Mouse (Mus musculus): ENCODE results near the gene Ift81. TPM values are rescaled to one million over a fixed set of nuclear protein-coding genes. Genes with fewer than 3 reads are reported as not detected.
A peak's percentile ranks its signal among the peaks of the same experiment; 100 is the strongest.

The Ift81 gene
- polyA plus RNA-seq, 1 experiment from 2014 or later = 62.0 TPM

DNA sequence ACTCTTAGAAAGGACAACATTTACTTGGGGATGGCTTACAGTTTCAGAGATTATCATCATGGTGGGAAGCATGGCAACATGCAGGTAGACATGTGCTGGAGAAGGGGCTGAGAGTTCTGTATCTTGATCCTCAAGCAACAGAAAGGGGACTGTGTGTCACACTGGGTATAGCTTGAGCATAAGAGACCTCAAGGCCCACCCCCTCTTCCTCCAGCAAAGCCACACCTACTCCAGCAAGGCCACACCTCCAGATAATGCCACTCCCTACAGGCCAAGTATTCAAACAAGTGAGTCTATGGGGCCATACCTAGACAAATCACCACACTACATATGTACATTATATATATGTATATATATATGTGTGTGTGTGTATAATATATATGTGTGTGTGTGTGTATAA is 106.9 kb downstream of the Ift81 start:
- Histone ChIP-seq H3K9me3 (replicated peaks) (no peaks in the 10 kb centered on the region), H3K4me3 (no peak overlapping the region), H3K27me3 (no peaks in the 10 kb centered on the region), H3K36me3 (no peaks in the 10 kb centered on the region), H3K4me2 (replicated peaks) (no peak overlapping the region), H3K27ac (no peak overlapping the region), H3K9ac (no peak overlapping the region), H3K4me1 (peaks cover 24% of the 10 kb centered on the region)
- no peak for ATAC-seq (ENCODE audit: low FRiP score)

DNA sequence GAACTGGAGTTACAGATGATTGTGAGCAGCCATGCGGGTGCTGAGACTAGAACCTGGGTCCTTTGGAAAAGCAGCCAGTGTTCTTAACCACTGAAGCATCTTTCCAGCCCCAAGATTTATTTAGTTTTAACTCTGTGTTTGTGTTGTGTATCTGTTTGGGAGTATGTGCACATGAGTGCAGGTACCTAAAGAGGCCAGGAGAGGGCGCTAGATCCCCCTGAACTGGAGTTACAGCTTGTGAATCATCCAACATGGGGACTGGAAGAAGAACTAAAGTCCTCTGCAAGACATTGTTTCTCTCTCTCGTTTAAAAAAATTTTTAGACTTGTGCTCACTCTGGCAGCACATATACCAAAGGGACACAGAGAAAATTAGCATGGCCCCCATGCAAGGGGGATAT is 107.9 kb downstream of the Ift81 start:
- Histone ChIP-seq H3K27ac (no peak overlapping the region), H3K4me2 (replicated peaks) (no peak overlapping the region), H3K9ac (no peak overlapping the region), H3K9me3 (replicated peaks) (no peaks in the 10 kb centered on the region), H3K36me3 (no peaks in the 10 kb centered on the region), H3K27me3 (no peaks in the 10 kb centered on the region), H3K4me1 (peaks cover 23% of the 10 kb centered on the region), H3K4me3 (no peak overlapping the region)
- 87% methylated on average over 3 of the region's 3 CpGs for WGBS
- ATAC-seq (ENCODE audit: low FRiP score) = no peak

DNA sequence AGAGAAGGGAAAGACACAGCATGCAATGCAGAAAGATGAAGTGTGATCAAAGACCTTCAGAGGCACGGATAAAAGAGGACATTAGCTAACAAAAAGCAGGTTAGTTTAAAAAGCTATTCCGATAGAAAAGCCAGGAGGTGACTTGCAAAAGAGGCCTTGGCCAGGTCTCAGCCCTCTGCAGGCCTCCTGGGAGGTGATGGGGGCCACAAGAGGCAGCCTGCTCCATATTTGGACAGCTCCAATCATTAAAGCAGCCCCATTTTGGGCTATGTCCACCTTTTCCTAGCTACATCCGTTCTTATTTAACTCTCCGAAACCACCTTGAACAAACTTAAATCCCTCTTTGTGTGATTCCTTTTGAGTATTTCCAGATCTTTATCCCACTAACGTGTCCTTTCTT is 108.8 kb downstream of the Ift81 start:
- no peak for ATAC-seq (ENCODE audit: low FRiP score)

DNA sequence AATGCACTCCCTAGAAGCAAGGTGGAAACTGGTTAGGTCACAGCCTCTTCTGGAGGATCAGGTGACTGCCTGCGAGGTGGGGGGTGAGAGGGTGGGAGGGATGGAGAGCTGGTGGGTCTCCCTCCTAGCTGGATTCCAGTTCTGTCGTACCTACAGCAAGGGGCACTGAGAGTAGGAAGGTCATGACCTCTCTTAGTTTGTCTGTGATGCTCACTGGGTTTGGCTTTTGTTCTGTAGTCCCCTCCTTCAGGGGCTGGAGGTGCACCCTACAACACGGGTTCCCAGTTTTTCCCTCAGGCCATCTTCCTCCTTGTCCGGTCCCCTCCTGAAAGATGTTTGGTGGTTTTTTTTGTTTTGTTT is 110.6 kb downstream of the Ift81 start:
- Histone ChIP-seq H3K4me3 (no peak overlapping the region), H3K27me3 (no peaks in the 10 kb centered on the region), H3K4me2 (replicated peaks) (no peak overlapping the region), H3K27ac (no peak overlapping the region), H3K4me1 (peaks cover 27% of the 10 kb centered on the region), H3K36me3 (no peaks in the 10 kb centered on the region), H3K9me3 (replicated peaks) (no peaks in the 10 kb centered on the region), H3K9ac (0 out of 2 replicates have a peak overlapping the region, but pooled peaks have one; percentile 5)
- no peak for ATAC-seq (ENCODE audit: low FRiP score)
- 23% methylated on average over 4 of the region's 4 CpGs for WGBS

More for the DNA sequence above, 108.8 kb downstream of the Ift81 start:
- WGBS = 87% methylated on average over 5 of the region's 5 CpGs
- H3K36me3 ChIP-seq = no peaks in the 10 kb centered on the region
- H3K27ac ChIP-seq = no peak overlapping the region
- H3K4me1 ChIP-seq = peaks cover 15% of the 10 kb centered on the region
- no peak overlapping the region for H3K4me3 ChIP-seq
- no peak overlapping the region for H3K9ac ChIP-seq
- no peaks in the 10 kb centered on the region for H3K27me3 ChIP-seq
- no peak overlapping the region for H3K4me2 ChIP-seq (replicated peaks)
- H3K9me3 ChIP-seq (replicated peaks) = no peaks in the 10 kb centered on the region

DNA sequence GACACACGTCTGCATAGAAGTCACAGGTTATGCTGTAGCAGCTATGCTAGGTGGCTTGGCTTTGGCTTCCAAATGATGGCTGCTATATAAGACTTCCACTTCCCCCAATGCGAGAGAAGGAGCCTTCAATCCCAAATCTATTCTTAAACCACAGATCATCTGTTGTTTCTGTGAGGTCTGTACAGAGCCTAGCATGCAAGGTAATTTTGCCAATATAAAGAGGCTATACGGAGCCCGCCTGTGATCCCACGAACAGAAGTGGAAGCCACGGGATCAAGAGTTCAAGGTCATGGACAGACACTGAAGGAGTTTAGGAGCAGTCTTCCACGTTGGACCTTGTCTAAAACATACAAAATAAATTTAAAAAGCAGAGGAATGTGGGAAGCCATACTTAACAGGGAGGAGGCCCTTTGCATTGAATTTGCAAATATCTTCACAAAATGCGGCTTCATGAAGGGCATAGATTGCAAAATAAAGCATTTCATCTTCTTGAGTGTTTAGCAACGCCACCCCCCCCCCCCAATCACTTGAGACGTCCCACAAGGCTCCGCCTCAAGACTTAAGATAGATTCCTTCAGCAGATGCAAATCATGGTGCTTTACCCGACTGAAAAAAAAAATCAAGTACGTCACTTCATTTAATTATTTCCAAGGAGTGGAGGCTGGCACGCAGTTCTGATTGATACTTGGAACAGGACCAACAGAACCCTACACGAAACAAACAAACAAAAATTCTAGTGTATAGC is 111.1 kb downstream of the Ift81 start:
- ATAC-seq (ENCODE audit: low FRiP score) = no peak

DNA sequence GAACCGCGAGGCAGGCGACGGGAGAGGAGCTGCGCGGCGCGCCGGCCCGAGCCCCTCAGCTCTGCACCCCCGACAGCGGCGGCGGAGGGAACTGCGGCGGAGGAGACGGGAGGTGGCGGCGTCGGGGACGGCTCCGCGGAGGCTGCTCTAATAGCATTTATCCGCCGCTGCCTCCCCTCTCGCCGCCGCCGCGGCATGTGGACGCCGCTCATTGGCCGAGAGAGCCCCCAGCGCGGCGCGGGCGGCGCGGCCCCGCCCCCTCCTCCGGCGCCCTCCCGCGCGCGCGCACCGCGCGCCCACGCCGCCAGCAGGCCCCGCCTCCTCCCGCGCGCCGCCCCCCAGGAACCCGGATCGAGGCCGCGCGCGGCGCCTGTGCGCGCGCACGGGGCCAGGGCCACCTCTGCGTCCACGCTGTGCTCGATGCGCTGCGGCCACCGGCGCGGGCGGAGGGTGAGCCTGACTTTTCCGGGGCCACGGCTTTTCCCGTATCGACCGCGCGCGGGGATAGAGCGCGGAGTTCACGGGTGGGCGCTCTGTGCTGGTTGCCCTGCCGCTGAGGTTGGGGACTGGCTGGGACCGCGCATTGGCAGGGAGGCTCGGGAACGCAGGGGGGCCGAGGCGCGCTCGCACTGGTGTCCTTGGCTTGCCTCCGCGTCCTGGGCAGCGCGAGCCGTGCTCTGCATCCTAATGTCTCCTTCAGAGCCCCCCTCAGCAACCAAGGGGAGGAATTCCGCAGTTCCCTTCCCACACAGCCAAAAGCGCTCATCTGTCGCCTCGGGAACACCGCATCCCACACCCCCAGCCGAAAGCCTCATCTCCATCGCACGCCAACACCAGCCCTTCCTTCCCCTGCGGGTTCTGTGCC is 112.0 kb downstream of the Ift81 start, which contains the start of gene Atp2a2:
Gene Atp2a2 (minus strand): TSS at position 149 of the 865 bp plus-strand sequence.
- peak; percentile 93 for ATAC-seq (ENCODE audit: low FRiP score)
- H3K9me3 ChIP-seq (replicated peaks) = no peaks in the 10 kb centered on the region
- H3K27ac ChIP-seq = peak within 1 kb of the TSS; percentile 100
- H3K4me3 ChIP-seq = peak within 1 kb of the TSS; percentile 74
- H3K27me3 ChIP-seq = no peaks in the 10 kb centered on the region
- peaks cover 9% of the 10 kb centered on the region; the same call in 1 of the 2 replicates for H3K36me3 ChIP-seq
- peak within 1 kb of the TSS; percentile 99 for H3K9ac ChIP-seq
- H3K4me2 ChIP-seq (replicated peaks) = peak within 1 kb of the TSS; percentile 72
- peaks cover 37% of the 10 kb centered on the region for H3K4me1 ChIP-seq
- under 1% methylated on average over 72 of the region's 113 CpGs for WGBS

More for the DNA sequence above, 111.1 kb downstream of the Ift81 start:
- Histone ChIP-seq H3K27me3 (no peaks in the 10 kb centered on the region), H3K27ac (peak overlapping the region; percentile 96), H3K9ac (peak overlapping the region; percentile 76), H3K4me1 (peaks cover 30% of the 10 kb centered on the region), H3K9me3 (replicated peaks) (no peaks in the 10 kb centered on the region), H3K36me3 (peaks cover 3% of the 10 kb centered on the region; the same call in 1 of the 2 replicates), H3K4me2 (replicated peaks) (peak overlapping the region; percentile 72), H3K4me3 (peak overlapping the region; percentile 74)
- WGBS = 36% methylated on average over 15 of the region's 15 CpGs

DNA sequence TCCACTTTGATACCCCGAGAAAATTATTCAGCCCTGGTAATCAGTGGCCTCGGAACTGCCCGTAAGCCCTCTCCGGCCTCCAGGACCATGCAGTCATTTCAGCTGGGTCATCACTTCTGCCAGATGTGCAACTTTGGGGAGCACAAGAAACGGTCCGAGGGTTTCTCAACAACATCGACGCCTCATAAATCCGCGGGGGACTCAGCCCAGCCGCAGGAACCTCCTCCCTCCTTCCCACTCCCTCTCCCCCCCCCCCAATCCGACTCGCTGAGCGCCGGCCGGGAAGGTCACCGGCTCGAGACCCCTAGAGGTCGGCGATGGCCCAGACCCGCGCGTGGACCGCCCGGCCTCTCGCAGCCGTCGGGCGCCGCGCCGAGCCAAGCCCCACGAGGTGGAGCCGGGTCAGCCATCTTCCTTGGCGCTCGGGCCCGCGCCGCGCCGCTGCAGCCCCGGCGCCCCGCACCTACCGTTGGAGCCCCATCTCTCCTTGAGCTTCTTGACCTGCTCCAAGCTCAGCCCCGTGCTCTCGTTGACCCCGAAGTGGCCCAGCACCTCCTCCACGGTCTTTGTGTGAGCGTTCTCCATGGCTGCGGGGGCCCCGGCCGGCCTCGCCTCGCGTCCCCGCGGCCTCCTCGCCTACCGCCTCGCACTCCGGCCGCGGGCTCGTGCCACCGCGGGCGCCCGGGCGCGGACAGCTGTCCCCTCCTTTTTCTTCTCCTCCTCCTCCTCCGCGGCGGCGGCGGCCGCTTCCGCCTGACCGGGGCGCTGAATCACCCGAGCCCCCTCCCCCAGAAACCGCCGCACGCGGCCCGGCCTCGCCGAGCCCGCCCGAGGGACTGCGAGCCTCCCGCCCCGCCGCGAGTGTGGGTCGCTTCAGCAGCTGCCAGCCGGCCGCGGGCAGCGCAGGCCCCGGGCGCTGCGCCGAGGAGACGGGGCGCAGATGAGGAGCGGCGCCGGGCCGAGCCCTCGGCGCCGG is 112.9 kb downstream of the Ift81 start:
- H3K4me3 ChIP-seq = peak overlapping the region; percentile 74
- H3K4me2 ChIP-seq (replicated peaks) = peak overlapping the region; percentile 72
- peaks cover 13% of the 10 kb centered on the region; the same call in 1 of the 2 replicates for H3K36me3 ChIP-seq
- peak; percentile 55 for ATAC-seq (ENCODE audit: low FRiP score)
- H3K9me3 ChIP-seq (replicated peaks) = no peaks in the 10 kb centered on the region
- peak overlapping the region; percentile 100 for H3K27ac ChIP-seq
- H3K27me3 ChIP-seq = no peaks in the 10 kb centered on the region
- H3K4me1 ChIP-seq = peaks cover 41% of the 10 kb centered on the region
- under 1% methylated on average over 112 of the region's 113 CpGs for WGBS
- peak overlapping the region; percentile 99 for H3K9ac ChIP-seq

DNA sequence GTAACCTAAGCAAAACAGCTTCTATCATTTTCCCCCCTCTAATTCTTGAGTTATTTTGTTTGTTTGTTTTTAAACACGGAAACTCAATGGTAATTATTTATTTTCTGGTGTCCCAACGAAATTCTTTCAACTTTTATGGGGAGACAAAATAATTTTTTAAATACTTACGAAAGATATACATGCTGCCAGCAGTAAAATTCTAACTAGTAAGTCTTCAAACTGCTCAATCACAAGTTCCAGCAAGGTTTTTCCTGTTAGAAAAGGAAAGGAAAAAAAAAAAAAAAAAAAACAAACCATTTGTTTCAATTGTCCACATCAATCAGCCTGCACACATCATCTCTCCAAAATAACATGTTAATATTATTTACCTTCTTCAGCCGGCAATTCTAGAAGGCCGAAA is 113.8 kb downstream of the Ift81 start:
- peak overlapping the region; percentile 99 for H3K9ac ChIP-seq
- H3K27ac ChIP-seq = peak overlapping the region; percentile 100; the same call in 1 of the 2 replicates
- peak overlapping the region; percentile 74 for H3K4me3 ChIP-seq
- no peaks in the 10 kb centered on the region for H3K9me3 ChIP-seq (replicated peaks)
- no peaks in the 10 kb centered on the region for H3K27me3 ChIP-seq
- ATAC-seq (ENCODE audit: low FRiP score) = no peak
- whole genome bisulfite sequencing = 35% methylated on average over 5 of the region's 5 CpGs
- peak overlapping the region; percentile 72 for H3K4me2 ChIP-seq (replicated peaks)
- peaks cover 46% of the 10 kb centered on the region for H3K4me1 ChIP-seq
- peaks cover 19% of the 10 kb centered on the region; the same call in 1 of the 2 replicates for H3K36me3 ChIP-seq

Other genes starting within 250 kb of the Ift81 start
- 52.0 and 52.2 TPM in 2 replicates for gene Gpn3, start 242.6 kb downstream of the Ift81 start, polyA plus RNA-seq (2016; fragmentation: Nextera tagmentation; extraction: Ambion mirVana)
- gene Fam216a, start 242.2 kb downstream of the Ift81 start, polyA plus RNA-seq (2016; fragmentation: Nextera tagmentation; extraction: Ambion mirVana) = 107 and 114 TPM in 2 replicates
- 115 and 134 TPM in 2 replicates for gene Arpc3, start 222.6 kb downstream of the Ift81 start, polyA plus RNA-seq (2016; fragmentation: Nextera tagmentation; extraction: Ambion mirVana)
- 48.2 and 51.4 TPM in 2 replicates for gene Anapc7, start 192.8 kb downstream of the Ift81 start, polyA plus RNA-seq (2016; fragmentation: Nextera tagmentation; extraction: Ambion mirVana)
- gene Atp2a2, start 112.3 kb downstream of the Ift81 start, polyA plus RNA-seq (2016; fragmentation: Nextera tagmentation; extraction: Ambion mirVana) = 69.6 and 70.9 TPM in 2 replicates
- gene P2rx7, start 29.4 kb upstream of the Ift81 start, polyA plus RNA-seq (2016; fragmentation: Nextera tagmentation; extraction: Ambion mirVana) = 3.3 and 4.0 TPM in 2 replicates
- gene P2rx4, start 93.0 kb upstream of the Ift81 start, polyA plus RNA-seq (2016; fragmentation: Nextera tagmentation; extraction: Ambion mirVana) = 15.2 and 15.4 TPM in 2 replicates
- 48.7 and 50.4 TPM in 2 replicates for gene Camkk2, start 164.9 kb upstream of the Ift81 start, polyA plus RNA-seq (2016; fragmentation: Nextera tagmentation; extraction: Ambion mirVana)
- 508 and 529 TPM in 2 replicates for gene Anapc5, start 206.8 kb upstream of the Ift81 start, polyA plus RNA-seq (2016; fragmentation: Nextera tagmentation; extraction: Ambion mirVana)
- 49.9 and 50.7 TPM in 2 replicates for gene Rnf34, start 235.5 kb upstream of the Ift81 start, polyA plus RNA-seq (2016; fragmentation: Nextera tagmentation; extraction: Ambion mirVana)

Measured in hindbrain, embryonic 12.5 days (tissue).